Mouse (Mus musculus): ENCODE measurements around the gene Itga6. TPM values are rescaled to one million over a fixed set of nuclear protein-coding genes. Genes with fewer than 3 reads are reported as not detected.
A peak's percentile ranks its signal among the peaks of the same experiment; 100 is the strongest.

The Itga6 gene
- polyA plus RNA-seq, 1 experiment from 2014 or later, result 82.4 TPM

DNA sequence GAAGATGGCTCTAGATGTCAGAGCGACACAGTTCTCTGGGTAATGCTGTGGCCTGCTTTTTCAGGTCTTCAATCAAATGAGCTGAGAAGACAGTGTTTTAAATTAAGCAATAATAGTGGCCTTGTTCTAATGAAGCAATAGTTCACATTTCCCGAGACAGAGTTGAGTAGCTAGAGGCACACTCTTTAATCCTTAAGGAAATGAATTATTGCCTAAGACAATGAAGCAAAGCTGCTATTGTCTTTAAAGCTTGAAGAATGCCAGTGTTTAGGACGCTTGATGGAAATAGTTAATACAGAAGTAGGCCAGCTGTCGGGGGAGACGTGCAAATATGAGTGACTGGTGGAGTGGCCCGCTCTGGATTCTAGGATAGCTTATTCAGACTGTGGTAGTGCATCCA lies 65.5 kb downstream of the Itga6 start:
- no peak for TF ChIP-seq CTCF (IDR thresholded peaks at IDR 0.05; ENCODE audit: low read depth)
- no peak overlapping the region for H3K9ac ChIP-seq (ENCODE audit: low read depth, low read length)
- DNase-seq (ENCODE audit: low spot score) (no peak), ATAC-seq (replicated peaks; ENCODE audit: low FRiP score, low read depth) (no peak)
- no peaks in the 10 kb centered on the region for H3K9me3 ChIP-seq (replicated peaks; ENCODE audit: low read length)
- peaks cover 16% of the 10 kb centered on the region for H3K4me1 ChIP-seq (replicated peaks; ENCODE audit: insufficient read depth, low read length)
- H3K27ac ChIP-seq, result no peak overlapping the region
- 63% methylated on average over 6 of the region's 6 CpGs for WGBS
- no peak overlapping the region for H3K4me2 ChIP-seq (ENCODE audit: low read length)
- H3K4me3 ChIP-seq (replicated peaks; ENCODE audit: low read depth, low read length), result no peak overlapping the region
- no peaks in the 10 kb centered on the region for H3K36me3 ChIP-seq (ENCODE audit: insufficient read depth, low read length)
- no peaks in the 10 kb centered on the region for H3K27me3 ChIP-seq (ENCODE audit: insufficient read depth, low read length)

DNA sequence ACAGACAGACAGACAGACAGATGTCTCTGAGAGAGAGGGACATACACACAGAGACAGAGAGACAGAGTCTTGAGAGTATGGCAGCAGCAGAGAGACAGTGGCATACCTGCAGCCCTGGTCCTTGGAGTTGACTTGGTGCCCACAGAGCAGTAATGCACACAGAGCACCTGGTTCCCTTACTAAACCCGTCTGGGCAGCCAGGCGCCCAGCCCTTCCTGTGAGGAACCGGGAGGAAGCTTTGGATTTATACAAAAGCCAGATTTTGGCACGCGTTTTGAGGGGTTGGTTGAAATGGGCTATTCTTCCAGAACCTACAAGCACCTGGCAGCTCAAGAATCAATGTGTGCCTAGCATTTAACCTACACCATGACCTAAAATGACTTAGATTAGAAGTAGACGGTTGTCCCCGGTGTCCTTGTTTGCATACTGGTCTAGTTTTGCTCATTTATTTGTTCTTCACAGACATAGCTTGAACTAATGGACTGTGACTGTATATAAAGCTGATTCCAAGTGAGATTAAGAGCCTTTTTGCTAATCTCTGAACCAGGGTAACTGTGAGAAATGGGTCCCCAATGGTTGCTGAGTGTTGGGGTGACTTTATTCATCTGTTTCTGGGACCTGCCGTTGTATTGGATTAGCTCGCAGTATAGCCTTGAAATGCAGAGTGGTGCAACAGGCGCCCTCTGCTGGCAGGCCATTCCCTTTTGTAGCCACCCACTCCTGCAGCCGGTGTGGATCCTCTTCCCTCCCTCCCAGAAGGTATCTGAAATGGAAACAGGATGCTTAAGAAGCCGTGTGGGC lies 67.0 kb downstream of the Itga6 start:
- DNase-seq (ENCODE audit: low spot score) (peak; percentile 86), ATAC-seq (replicated peaks; ENCODE audit: low FRiP score, low read depth) (peak; percentile 41; the same call in 1 of the 2 replicates)
- WGBS, result 33% methylated on average over 12 of the region's 12 CpGs
- H3K9me3 ChIP-seq (replicated peaks; ENCODE audit: low read length), result no peaks in the 10 kb centered on the region
- H3K4me1 ChIP-seq (replicated peaks; ENCODE audit: insufficient read depth, low read length), result peaks cover 15% of the 10 kb centered on the region
- TF ChIP-seq CTCF (IDR thresholded peaks at IDR 0.05; ENCODE audit: low read depth), result peak; percentile 94
- no peak overlapping the region for H3K4me2 ChIP-seq (ENCODE audit: low read length)
- H3K4me3 ChIP-seq (replicated peaks; ENCODE audit: low read depth, low read length), result no peak overlapping the region
- no peak overlapping the region for H3K9ac ChIP-seq (ENCODE audit: low read depth, low read length)
- no peaks in the 10 kb centered on the region for H3K27me3 ChIP-seq (ENCODE audit: insufficient read depth, low read length)
- H3K27ac ChIP-seq, result peak overlapping the region; percentile 36; the same call in 1 of the 2 replicates
- no peaks in the 10 kb centered on the region for H3K36me3 ChIP-seq (ENCODE audit: insufficient read depth, low read length)

DNA sequence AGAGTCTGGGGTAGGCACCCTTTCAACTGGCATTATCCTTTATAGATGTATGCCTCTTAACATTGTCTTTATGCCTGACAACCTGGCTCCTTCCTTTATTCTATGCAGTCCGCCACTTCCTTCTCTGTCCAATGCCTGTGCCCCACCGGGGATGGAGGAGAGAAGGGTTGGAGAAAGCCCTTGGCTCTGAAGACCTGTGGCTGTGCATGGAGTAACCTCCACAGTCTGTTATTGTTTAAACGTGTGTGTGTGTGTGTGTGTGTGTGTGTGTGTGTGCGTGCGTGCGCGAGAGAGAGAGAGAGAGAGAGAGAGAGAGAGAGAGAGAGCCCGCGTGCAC lies 67.6 kb downstream of the Itga6 start:
- Histone ChIP-seq H3K9ac (ENCODE audit: low read depth, low read length) (no peak overlapping the region), H3K4me1 (replicated peaks; ENCODE audit: insufficient read depth, low read length) (peaks cover 15% of the 10 kb centered on the region), H3K36me3 (ENCODE audit: insufficient read depth, low read length) (no peaks in the 10 kb centered on the region), H3K9me3 (replicated peaks; ENCODE audit: low read length) (no peaks in the 10 kb centered on the region), H3K4me3 (replicated peaks; ENCODE audit: low read depth, low read length) (no peak overlapping the region), H3K27me3 (ENCODE audit: insufficient read depth, low read length) (no peaks in the 10 kb centered on the region), H3K27ac (no peak overlapping the region), H3K4me2 (ENCODE audit: low read length) (no peak overlapping the region)
- no peak for DNase-seq (ENCODE audit: low spot score)
- WGBS, result 76% methylated on average over 9 of the region's 9 CpGs
- peak; percentile 3; the same call in 1 of the 2 replicates for ATAC-seq (replicated peaks; ENCODE audit: low FRiP score, low read depth)
- no peak for TF ChIP-seq CTCF (IDR thresholded peaks at IDR 0.05; ENCODE audit: low read depth)

DNA sequence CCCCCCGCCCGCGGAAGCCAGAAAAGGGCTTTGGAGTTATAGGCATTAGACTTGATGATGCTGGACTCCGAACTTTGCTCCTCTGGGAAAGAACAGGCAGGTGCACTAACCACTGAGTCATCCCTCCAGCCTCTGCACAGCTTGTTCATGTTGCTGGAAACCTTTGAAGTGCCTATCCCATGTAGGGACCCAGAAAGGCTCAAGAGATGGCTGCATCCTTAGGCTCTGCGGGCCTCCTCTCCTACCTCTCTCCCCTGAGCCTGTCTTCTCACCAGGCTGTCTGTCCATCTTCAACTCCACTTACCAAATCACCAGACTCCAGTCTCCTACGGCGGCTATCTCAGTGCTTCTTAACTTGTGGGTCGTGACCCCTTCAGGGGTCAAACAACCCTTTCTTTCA lies 68.0 kb downstream of the Itga6 start:
- Histone ChIP-seq H3K4me1 (replicated peaks; ENCODE audit: insufficient read depth, low read length) (peaks cover 15% of the 10 kb centered on the region), H3K4me3 (replicated peaks; ENCODE audit: low read depth, low read length) (no peak overlapping the region), H3K27ac (0 out of 2 replicates have a peak overlapping the region, but pooled peaks have one; percentile 33), H3K9ac (ENCODE audit: low read depth, low read length) (no peak overlapping the region), H3K27me3 (ENCODE audit: insufficient read depth, low read length) (no peaks in the 10 kb centered on the region), H3K9me3 (replicated peaks; ENCODE audit: low read length) (no peaks in the 10 kb centered on the region), H3K36me3 (ENCODE audit: insufficient read depth, low read length) (peaks cover 3% of the 10 kb centered on the region; the same call in 1 of the 2 replicates), H3K4me2 (ENCODE audit: low read length) (no peak overlapping the region)
- no peak for DNase-seq (ENCODE audit: low spot score)
- no peak; the same call in 1 of the 2 replicates for ATAC-seq (replicated peaks; ENCODE audit: low FRiP score, low read depth)
- WGBS, result 79% methylated on average over 5 of the region's 8 CpGs
- TF ChIP-seq CTCF (IDR thresholded peaks at IDR 0.05; ENCODE audit: low read depth), result no peak

DNA sequence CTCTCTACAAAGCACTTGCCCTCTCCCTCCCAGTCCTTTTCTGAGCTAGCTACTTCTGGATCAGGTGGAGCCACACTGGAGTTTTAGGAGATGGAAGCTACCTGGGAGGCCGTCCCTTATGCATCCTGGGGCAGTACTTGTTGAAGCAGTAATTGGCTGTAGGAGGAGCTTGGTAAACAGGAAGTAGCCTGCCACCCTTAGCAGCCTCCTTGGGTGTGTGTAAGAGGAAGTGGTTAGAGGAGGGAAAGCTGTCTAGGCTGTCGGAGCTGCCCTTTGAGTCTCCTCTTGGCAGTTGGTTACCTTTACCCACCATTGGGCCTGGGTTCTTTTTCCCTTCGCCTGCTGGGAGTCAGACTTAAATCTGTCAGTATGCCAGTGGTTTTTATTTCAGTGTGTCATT lies 68.6 kb downstream of the Itga6 start:
- peaks cover 5% of the 10 kb centered on the region; the same call in 1 of the 2 replicates for H3K36me3 ChIP-seq (ENCODE audit: insufficient read depth, low read length)
- H3K27me3 ChIP-seq (ENCODE audit: insufficient read depth, low read length), result no peaks in the 10 kb centered on the region
- no peaks in the 10 kb centered on the region for H3K9me3 ChIP-seq (replicated peaks; ENCODE audit: low read length)
- H3K4me2 ChIP-seq (ENCODE audit: low read length), result no peak overlapping the region
- no peak overlapping the region for H3K4me3 ChIP-seq (replicated peaks; ENCODE audit: low read depth, low read length)
- peaks cover 15% of the 10 kb centered on the region for H3K4me1 ChIP-seq (replicated peaks; ENCODE audit: insufficient read depth, low read length)
- peak; percentile 60 for DNase-seq (ENCODE audit: low spot score)
- ATAC-seq (replicated peaks; ENCODE audit: low FRiP score, low read depth), result no peak; the same call in 1 of the 2 replicates
- peak overlapping the region; percentile 33; the same call in 1 of the 2 replicates for H3K27ac ChIP-seq
- WGBS, result 29% methylated on average over 3 of the region's 3 CpGs
- no peak overlapping the region for H3K9ac ChIP-seq (ENCODE audit: low read depth, low read length)
- TF ChIP-seq CTCF (IDR thresholded peaks at IDR 0.05; ENCODE audit: low read depth), result no peak

DNA sequence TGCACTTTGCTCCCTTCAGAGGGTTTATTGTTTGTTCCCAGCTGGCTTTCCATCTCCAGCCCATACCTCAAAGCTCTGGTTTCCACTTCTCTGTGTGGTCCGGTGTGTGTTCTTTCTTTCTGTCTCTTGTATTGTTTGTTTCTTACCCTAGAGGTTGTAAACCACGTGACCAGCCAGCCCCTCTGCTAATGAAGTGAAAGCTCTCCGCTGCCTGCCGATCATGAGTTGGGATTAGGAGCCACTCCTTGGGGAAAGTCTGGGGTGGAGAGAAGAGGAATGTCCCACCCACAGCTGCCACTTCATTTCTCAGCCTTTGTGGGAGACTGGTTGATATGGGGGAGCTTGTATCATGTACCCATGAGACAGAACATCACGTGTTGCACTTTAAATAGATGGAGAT lies 69.9 kb downstream of the Itga6 start:
- Histone ChIP-seq H3K9ac (ENCODE audit: low read depth, low read length) (no peak overlapping the region), H3K9me3 (replicated peaks; ENCODE audit: low read length) (no peaks in the 10 kb centered on the region), H3K36me3 (ENCODE audit: insufficient read depth, low read length) (peaks cover 10% of the 10 kb centered on the region; the same call in 1 of the 2 replicates), H3K27ac (0 out of 2 replicates have a peak overlapping the region, but pooled peaks have one; percentile 36), H3K4me1 (replicated peaks; ENCODE audit: insufficient read depth, low read length) (peaks cover 15% of the 10 kb centered on the region), H3K27me3 (ENCODE audit: insufficient read depth, low read length) (no peaks in the 10 kb centered on the region), H3K4me2 (ENCODE audit: low read length) (no peak overlapping the region), H3K4me3 (replicated peaks; ENCODE audit: low read depth, low read length) (no peak overlapping the region)
- no peak for ATAC-seq (replicated peaks; ENCODE audit: low FRiP score, low read depth)
- 32% methylated on average over 5 of the region's 5 CpGs for WGBS
- DNase-seq (ENCODE audit: low spot score), result no peak
- no peak for TF ChIP-seq CTCF (IDR thresholded peaks at IDR 0.05; ENCODE audit: low read depth)
